Mouse (Mus musculus) embryo, embryonic 9.5 days (tissue): Measurements from ENCODE around the gene Klf8.

Experiments
- DNase-seq: peaks from one replicate; pipeline ENCODE4 v3.0.0-alpha.2; 2017; ENCODE audit errors: extremely low spot score

The Klf8 gene

GRCm38 (mm10) chrX:153439573-153439972 lies 202.3 kb downstream of the Klf8 start:
- DNase-seq = no peak

GRCm38 (mm10) chrX:153440018-153440417 lies 202.8 kb downstream of the Klf8 start:
- no peak for DNase-seq
